ENCODE assay signal across 13 mouse cellular contexts in genomic region chr11:72550134-72550988, GRCm38 (mm10). TPM values are rescaled to one million over a fixed set of nuclear protein-coding genes. Genes with fewer than 3 reads are reported as not detected.
A peak's percentile ranks its signal among the peaks of the same experiment; 100 is the strongest.
DNase-seq lines count a peak whose midpoint lies in the region; ATAC-seq lines count a peak whose summit lies in the region.
"Had no signal": no experiment of that assay in that cellular context is flagged by ENCODE, and none has a peak within 500 bp of the region (broad histone marks: within the 10 kb centered on the region; RNA-seq: fewer than 3 reads in every experiment).

Gene Spns3, minus strand, starts transcription at chr11:72550506.

- H3K9ac ChIP-seq in liver, embryonic 13.5 days: no peak within 1 kb of the TSS
- H3K9ac ChIP-seq: embryonic facial prominence, embryonic 15.5 days; neural tube, embryonic 13.5 days had no signal

- H3K4me1 ChIP-seq in liver, embryonic 13.5 days (replicated peaks): peaks cover 34% of the 10 kb centered on the region
- H3K4me1 ChIP-seq: embryonic facial prominence, embryonic 15.5 days; neural tube, embryonic 13.5 days had no signal

- WGBS in liver, embryonic 13.5 days (ENCODE audit: insufficient replicate concordance): 13% methylated on average over 8 of the region's 8 CpGs

- no peaks in the 10 kb centered on the region for H3K9me3 ChIP-seq in liver, embryonic 13.5 days (replicated peaks)
- H3K9me3 ChIP-seq: embryonic facial prominence, embryonic 15.5 days; neural tube, embryonic 13.5 days had no signal

- peak; percentile 60 for DNase-seq in heart, adult 11 months
- no peak for DNase-seq in heart, postnatal 36 days
- peak; percentile 28 for DNase-seq in liver, embryonic 13.5 days
- DNase-seq in spleen, postnatal 4 days (ENCODE audit: low spot score in 2 of 2): peak; percentile 29 to 72
- DNase-seq in cerebellum, adult 18-20 months: no peak
- DNase-seq in embryo, embryonic 10.5 days (ENCODE audit: low spot score): no peak
- DNase-seq in gastrocnemius, postnatal 14 days: no peak
- DNase-seq: kidney, adult 2 months had no signal

- no peaks in the 10 kb centered on the region for H3K36me3 ChIP-seq in liver, embryonic 13.5 days
- H3K36me3 ChIP-seq: embryonic facial prominence, embryonic 15.5 days; neural tube, embryonic 13.5 days had no signal

- ATAC-seq in CD4-positive, CD25-positive, alpha-beta regulatory T cell, adult 4 months: peak; percentile 32
- peak; percentile 68 for ATAC-seq in liver, embryonic 13.5 days (ENCODE audit: low read depth)

- H3K4me2 ChIP-seq in liver, embryonic 13.5 days: peak within 1 kb of the TSS; percentile 33
- H3K4me2 ChIP-seq: embryonic facial prominence, embryonic 15.5 days; neural tube, embryonic 13.5 days had no signal

- intact Hi-C loops in heart, postnatal 36 days (cut with DNase I): no loop called here
- intact Hi-C loops in gastrocnemius, postnatal 14 days (cut with DNase I; ENCODE audit: low total_unique reads): loop anchor here (10.0 kb wide), 1 partner anchor 326 kb away; no protein-coding TSS in a partner anchor

- peak within 1 kb of the TSS; percentile 18; the same call in 1 of the 2 replicates for H3K4me3 ChIP-seq in liver, embryonic 13.5 days (replicated peaks)
- H3K4me3 ChIP-seq: embryonic facial prominence, embryonic 15.5 days; left cerebral cortex, adult 2 months; neural tube, embryonic 13.5 days had no signal

- H3K27me3 ChIP-seq in liver, embryonic 13.5 days: no peaks in the 10 kb centered on the region
- H3K27me3 ChIP-seq: CH12.LX; embryonic facial prominence, embryonic 15.5 days; neural tube, embryonic 13.5 days had no signal

- peak within 1 kb of the TSS; percentile 13 for H3K27ac ChIP-seq in liver, embryonic 13.5 days
- H3K27ac ChIP-seq: embryonic facial prominence, embryonic 15.5 days; left cerebral cortex, adult 2 months; neural tube, embryonic 13.5 days had no signal

RNA-seq across cellular contexts. Expression of gene Spns3, which starts in this region (rescaled TPM):
- under 1 TPM in 1 of 2 experiments, not detected in 1; 0.16 TPM for total RNA-seq in heart, postnatal 36 days (2021)
- polyA plus RNA-seq in CD4-positive, CD25-positive, alpha-beta regulatory T cell, adult 4 months (2017; shearing (Covaris generic)): 1 to 10 TPM in 1 of 2 experiments, under 1 TPM in 1; 0.86 to 1.6 TPM
- 1.5 and 2.0 TPM in 2 replicates for polyA plus RNA-seq in liver, embryonic 13.5 days (2015; fragmentation: Nextera tagmentation; extraction: Ambion mirVana)
- total RNA-seq in gastrocnemius, postnatal 14 days (2021): under 1 TPM in 1 of 2 experiments, not detected in 1; 0.10 TPM

Comparison
In these comparisons a context has a peak if more than half of its experiments do, and no peak if none do; other contexts are left out.
1. DNase-seq: peak in heart, adult 11 months (single experiment), liver, embryonic 13.5 days (single experiment) and spleen, postnatal 4 days (2 of 2); none in heart, postnatal 36 days (0 of 2), cerebellum, adult 18-20 months (0 of 2), embryo, embryonic 10.5 days (single experiment) and gastrocnemius, postnatal 14 days (single experiment).